Mouse (Mus musculus): ENCODE measurements around the gene F10. TPM values are rescaled to one million over a fixed set of nuclear protein-coding genes. Genes with fewer than 3 reads are reported as not detected.
A peak's percentile ranks its signal among the peaks of the same experiment; 100 is the strongest.

Gene F10
- polyA plus RNA-seq, 1 experiment from 2014 or later, result 0.69 TPM

- DNase-seq (ENCODE audit: low spot score) (no peak), ATAC-seq (ENCODE audit: insufficient read depth, low FRiP score, low TSS enrichment) (no peak)
Observed at GRCm38 (mm10) chr8:13007458-13007857, 29.6 kb upstream of the F10 start.

GRCm38 (mm10) chr8:13010313-13010712, 26.8 kb upstream of the F10 start:
- Histone ChIP-seq H3K9ac (ENCODE audit: low read length) (no peak overlapping the region), H3K4me2 (ENCODE audit: low read depth) (no peak overlapping the region), H3K4me3 (ENCODE audit: low read depth, low read length) (no peak overlapping the region), H3K36me3 (ENCODE audit: control insufficient read depth, insufficient read depth, low read length) (peaks cover 23% of the 10 kb centered on the region), H3K4me1 (ENCODE audit: control insufficient read depth, insufficient read depth, low read length) (no peaks in the 10 kb centered on the region), H3K9me3 (ENCODE audit: control insufficient read depth, low read length) (no peaks in the 10 kb centered on the region; the same call in 1 of the 2 replicates), H3K27ac (ENCODE audit: low read depth, low read length) (no peak overlapping the region), H3K27me3 (ENCODE audit: control insufficient read depth, insufficient read depth, low read length) (no peaks in the 10 kb centered on the region)
- ATAC-seq (ENCODE audit: insufficient read depth, low FRiP score, low TSS enrichment) (no peak), DNase-seq (ENCODE audit: low spot score) (no peak)
- 70% methylated on average over 4 of the region's 4 CpGs for WGBS

More at GRCm38 (mm10) chr8:13007458-13007857, 29.6 kb upstream of the F10 start:
- Histone ChIP-seq H3K27ac (ENCODE audit: low read depth, low read length) (no peak overlapping the region), H3K9me3 (ENCODE audit: control insufficient read depth, low read length) (no peaks in the 10 kb centered on the region; the same call in 1 of the 2 replicates), H3K4me1 (ENCODE audit: control insufficient read depth, insufficient read depth, low read length) (no peaks in the 10 kb centered on the region), H3K27me3 (ENCODE audit: control insufficient read depth, insufficient read depth, low read length) (no peaks in the 10 kb centered on the region), H3K36me3 (ENCODE audit: control insufficient read depth, insufficient read depth, low read length) (peaks cover 22% of the 10 kb centered on the region), H3K4me2 (ENCODE audit: low read depth) (no peak overlapping the region), H3K9ac (ENCODE audit: low read length) (no peak overlapping the region), H3K4me3 (ENCODE audit: low read depth, low read length) (no peak overlapping the region)
- 78% methylated on average over 4 of the region's 4 CpGs for WGBS

GRCm38 (mm10) chr8:13019560-13019959, 17.5 kb upstream of the F10 start:
- no peak overlapping the region for H3K9ac ChIP-seq (ENCODE audit: low read length)
- H3K4me1 ChIP-seq (ENCODE audit: control insufficient read depth, insufficient read depth, low read length), result no peaks in the 10 kb centered on the region
- H3K9me3 ChIP-seq (ENCODE audit: control insufficient read depth, low read length), result no peaks in the 10 kb centered on the region
- DNase-seq (ENCODE audit: low spot score) (no peak), ATAC-seq (ENCODE audit: insufficient read depth, low FRiP score, low TSS enrichment) (no peak)
- 59% methylated on average over 4 of the region's 4 CpGs for WGBS
- no peak overlapping the region for H3K27ac ChIP-seq (ENCODE audit: low read depth, low read length)
- no peak overlapping the region for H3K4me2 ChIP-seq (ENCODE audit: low read depth)
- no peaks in the 10 kb centered on the region for H3K27me3 ChIP-seq (ENCODE audit: control insufficient read depth, insufficient read depth, low read length)
- H3K36me3 ChIP-seq (ENCODE audit: control insufficient read depth, insufficient read depth, low read length), result no peaks in the 10 kb centered on the region
- H3K4me3 ChIP-seq (ENCODE audit: low read depth, low read length), result no peak overlapping the region

GRCm38 (mm10) chr8:13021830-13022229, 15.3 kb upstream of the F10 start:
- 94% methylated on average over 8 of the region's 8 CpGs for WGBS
- no peaks in the 10 kb centered on the region for H3K27me3 ChIP-seq (ENCODE audit: control insufficient read depth, insufficient read depth, low read length)
- H3K9me3 ChIP-seq (ENCODE audit: control insufficient read depth, low read length), result no peaks in the 10 kb centered on the region
- DNase-seq (ENCODE audit: low spot score) (no peak), ATAC-seq (ENCODE audit: insufficient read depth, low FRiP score, low TSS enrichment) (no peak)
- no peak overlapping the region for H3K9ac ChIP-seq (ENCODE audit: low read length)
- H3K27ac ChIP-seq (ENCODE audit: low read depth, low read length), result no peak overlapping the region
- H3K4me2 ChIP-seq (ENCODE audit: low read depth), result no peak overlapping the region
- H3K4me3 ChIP-seq (ENCODE audit: low read depth, low read length), result no peak overlapping the region
- H3K4me1 ChIP-seq (ENCODE audit: control insufficient read depth, insufficient read depth, low read length), result 0 out of 2 replicates have a peak, but pooled peaks cover 2% of the 10 kb centered on the region
- no peaks in the 10 kb centered on the region for H3K36me3 ChIP-seq (ENCODE audit: control insufficient read depth, insufficient read depth, low read length)

- Histone ChIP-seq H3K27ac (ENCODE audit: low read depth, low read length) (no peak within 1 kb of the TSS), H3K4me3 (ENCODE audit: low read depth, low read length) (no peak within 1 kb of the TSS), H3K9ac (ENCODE audit: low read length) (no peak within 1 kb of the TSS), H3K4me1 (ENCODE audit: control insufficient read depth, insufficient read depth, low read length) (0 out of 2 replicates have a peak, but pooled peaks cover 2% of the 10 kb centered on the region), H3K4me2 (ENCODE audit: low read depth) (no peak within 1 kb of the TSS), H3K27me3 (ENCODE audit: control insufficient read depth, insufficient read depth, low read length) (no peaks in the 10 kb centered on the region), H3K9me3 (ENCODE audit: control insufficient read depth, low read length) (no peaks in the 10 kb centered on the region), H3K36me3 (ENCODE audit: control insufficient read depth, insufficient read depth, low read length) (no peaks in the 10 kb centered on the region)
- DNase-seq (ENCODE audit: low spot score) (peak; percentile 34), ATAC-seq (ENCODE audit: insufficient read depth, low FRiP score, low TSS enrichment) (no peak)
- 71% methylated on average over 10 of the region's 10 CpGs for WGBS
Observed at GRCm38 (mm10) chr8:13025487-13026224, 11.5 kb upstream of the F10 start, which contains the start of gene F7. Gene F7 (plus strand): TSS chr8:13026034.

GRCm38 (mm10) chr8:13027615-13028014, 9.5 kb upstream of the F10 start:
- H3K9me3 ChIP-seq (ENCODE audit: control insufficient read depth, low read length), result no peaks in the 10 kb centered on the region
- 0 out of 2 replicates have a peak, but pooled peaks cover 2% of the 10 kb centered on the region for H3K4me1 ChIP-seq (ENCODE audit: control insufficient read depth, insufficient read depth, low read length)
- ATAC-seq (ENCODE audit: insufficient read depth, low FRiP score, low TSS enrichment), result no peak
- H3K36me3 ChIP-seq (ENCODE audit: control insufficient read depth, insufficient read depth, low read length), result no peaks in the 10 kb centered on the region
- no peak overlapping the region for H3K9ac ChIP-seq (ENCODE audit: low read length)
- no peaks in the 10 kb centered on the region for H3K27me3 ChIP-seq (ENCODE audit: control insufficient read depth, insufficient read depth, low read length)
- no peak for DNase-seq (ENCODE audit: low spot score)
- H3K4me2 ChIP-seq (ENCODE audit: low read depth), result no peak overlapping the region
- H3K27ac ChIP-seq (ENCODE audit: low read depth, low read length), result no peak overlapping the region
- no peak overlapping the region for H3K4me3 ChIP-seq (ENCODE audit: low read depth, low read length)
- WGBS, result 86% methylated on average over 5 of the region's 5 CpGs

GRCm38 (mm10) chr8:13028482-13028881, 8.6 kb upstream of the F10 start:
- Histone ChIP-seq H3K4me3 (ENCODE audit: low read depth, low read length) (no peak overlapping the region), H3K9ac (ENCODE audit: low read length) (no peak overlapping the region), H3K4me2 (ENCODE audit: low read depth) (no peak overlapping the region), H3K36me3 (ENCODE audit: control insufficient read depth, insufficient read depth, low read length) (no peaks in the 10 kb centered on the region), H3K27ac (ENCODE audit: low read depth, low read length) (no peak overlapping the region), H3K27me3 (ENCODE audit: control insufficient read depth, insufficient read depth, low read length) (no peaks in the 10 kb centered on the region), H3K4me1 (ENCODE audit: control insufficient read depth, insufficient read depth, low read length) (0 out of 2 replicates have a peak, but pooled peaks cover 2% of the 10 kb centered on the region), H3K9me3 (ENCODE audit: control insufficient read depth, low read length) (no peaks in the 10 kb centered on the region)
- 79% methylated on average over 5 of the region's 5 CpGs for WGBS
- DNase-seq (ENCODE audit: low spot score) (no peak), ATAC-seq (ENCODE audit: insufficient read depth, low FRiP score, low TSS enrichment) (no peak)

- no peaks in the 10 kb centered on the region for H3K36me3 ChIP-seq (ENCODE audit: control insufficient read depth, insufficient read depth, low read length)
- no peaks in the 10 kb centered on the region for H3K9me3 ChIP-seq (ENCODE audit: control insufficient read depth, low read length)
- ATAC-seq (ENCODE audit: insufficient read depth, low FRiP score, low TSS enrichment) (no peak), DNase-seq (ENCODE audit: low spot score) (no peak)
- H3K27ac ChIP-seq (ENCODE audit: low read depth, low read length), result no peak overlapping the region
- H3K4me2 ChIP-seq (ENCODE audit: low read depth), result no peak overlapping the region
- H3K4me1 ChIP-seq (ENCODE audit: control insufficient read depth, insufficient read depth, low read length), result no peaks in the 10 kb centered on the region
- no peak overlapping the region for H3K9ac ChIP-seq (ENCODE audit: low read length)
- 91% methylated on average over 10 of the region's 10 CpGs for WGBS
- H3K27me3 ChIP-seq (ENCODE audit: control insufficient read depth, insufficient read depth, low read length), result no peaks in the 10 kb centered on the region
- H3K4me3 ChIP-seq (ENCODE audit: low read depth, low read length), result no peak overlapping the region
Observed at GRCm38 (mm10) chr8:13036346-13036812, 729 bp upstream of the F10 start.

GRCm38 (mm10) chr8:13037569-13037968, 461 bp downstream of the F10 start:
- Histone ChIP-seq H3K4me1 (ENCODE audit: control insufficient read depth, insufficient read depth, low read length) (no peaks in the 10 kb centered on the region), H3K27ac (ENCODE audit: low read depth, low read length) (no peak overlapping the region), H3K9me3 (ENCODE audit: control insufficient read depth, low read length) (no peaks in the 10 kb centered on the region), H3K9ac (ENCODE audit: low read length) (no peak overlapping the region), H3K4me2 (ENCODE audit: low read depth) (no peak overlapping the region), H3K4me3 (ENCODE audit: low read depth, low read length) (no peak overlapping the region), H3K27me3 (ENCODE audit: control insufficient read depth, insufficient read depth, low read length) (no peaks in the 10 kb centered on the region), H3K36me3 (ENCODE audit: control insufficient read depth, insufficient read depth, low read length) (no peaks in the 10 kb centered on the region)
- no peak for ATAC-seq (ENCODE audit: insufficient read depth, low FRiP score, low TSS enrichment)
- no peak for DNase-seq (ENCODE audit: low spot score)
- WGBS, result 48% methylated on average over 5 of the region's 5 CpGs

All from neural tube, embryonic 11.5 days (tissue).